Mouse (Mus musculus) olfactory bulb, adult 2 months (tissue): ENCODE measurements around the gene Prss46.

Source experiments
- CTCF ChIP-seq: fragments of 200-500 bp; IDR thresholded peaks from 2 replicates; pipeline ENCODE4 v1.5.1; 2012; ENCODE audit warnings: low read depth, mild to moderate bottlenecking, low read length, moderate library complexity; ENCODE audit not compliant: insufficient read depth
- POLR2A ChIP-seq: fragments of 200-500 bp; IDR thresholded peaks from 2 replicates; pipeline ENCODE4 v1.6.1; 2012; ENCODE audit warnings: mild to moderate bottlenecking, low read depth, low read length, moderate library complexity; ENCODE audit not compliant: insufficient read depth

DNA sequence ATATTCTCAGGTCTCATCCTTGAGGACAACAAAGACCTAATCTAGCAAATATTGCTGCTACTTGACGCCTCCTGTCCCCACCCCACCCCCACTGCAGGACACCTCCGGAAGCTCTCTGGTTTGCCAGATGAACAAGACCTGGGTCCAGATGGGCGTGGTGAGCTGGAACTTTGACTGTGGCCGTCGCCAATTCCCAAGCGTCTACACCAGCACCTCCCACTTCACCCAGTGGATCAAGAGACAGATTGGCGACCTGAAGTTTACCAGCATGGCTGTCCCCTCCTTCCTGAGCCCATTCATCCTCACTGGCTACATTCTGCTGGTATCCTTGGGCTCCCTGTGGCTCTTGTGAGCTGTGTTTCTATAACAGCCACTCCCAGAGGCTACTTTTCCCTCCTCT is 11.6 kb downstream of the Prss46 start:
- TF ChIP-seq CTCF: no peak
- no peak for TF ChIP-seq POLR2A
